Mouse (Mus musculus) erythroblast, embryonic 14.5 days (primary cell): ENCODE measurements around the gene Lcn12.

Source experiments
- GATA1 ChIP-seq: IDR thresholded peaks from 2 replicates; pipeline ENCODE4 v1.6.1; 2012; ENCODE audit warnings: low read length, inconsistent platforms, mixed read lengths
- TAL1 ChIP-seq: IDR thresholded peaks from 3 replicates; pipeline ENCODE4 v1.6.1; 2012; ENCODE audit warnings: low read length, inconsistent platforms, mixed read lengths

DNA sequence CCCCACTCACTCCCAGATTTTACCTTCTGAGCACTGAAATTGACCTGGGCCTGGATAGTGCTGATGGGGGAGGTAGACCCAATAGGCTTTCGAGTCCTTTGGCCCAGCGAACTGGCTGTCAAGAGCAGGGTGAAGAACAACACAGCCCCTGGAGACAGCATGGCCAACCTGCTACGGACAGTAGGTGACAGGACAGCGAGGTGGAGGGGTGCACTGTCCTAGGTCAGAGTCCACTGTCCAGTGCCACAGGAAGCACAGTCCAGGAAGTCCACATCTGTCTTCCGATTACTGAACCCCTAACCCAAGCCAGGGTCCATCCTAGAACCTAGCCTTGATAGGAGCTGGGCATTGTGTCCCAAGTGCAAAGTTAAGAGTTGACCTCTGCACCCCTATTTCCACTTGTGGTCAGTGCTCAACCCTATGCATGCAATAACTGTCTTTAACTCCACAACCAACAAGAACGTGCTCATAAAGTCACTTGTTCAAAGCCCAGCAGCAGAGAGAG, 6.4 kb upstream of the Lcn12 start:
- no peak for TF ChIP-seq GATA1
- TF ChIP-seq TAL1 = no peak
